Mouse (Mus musculus): Measurements from ENCODE around the gene Slfn14. TPM values are rescaled to one million over a fixed set of nuclear protein-coding genes. Genes with fewer than 3 reads are reported as not detected.
"Not testable (repeated sequence)": the region's sequence is repeated elsewhere in the genome, so short reads cannot be mapped to it uniquely, and the experiment has no call there.

The Slfn14 gene
- polyA plus RNA-seq, 1 experiment: 0.01 TPM

DNA sequence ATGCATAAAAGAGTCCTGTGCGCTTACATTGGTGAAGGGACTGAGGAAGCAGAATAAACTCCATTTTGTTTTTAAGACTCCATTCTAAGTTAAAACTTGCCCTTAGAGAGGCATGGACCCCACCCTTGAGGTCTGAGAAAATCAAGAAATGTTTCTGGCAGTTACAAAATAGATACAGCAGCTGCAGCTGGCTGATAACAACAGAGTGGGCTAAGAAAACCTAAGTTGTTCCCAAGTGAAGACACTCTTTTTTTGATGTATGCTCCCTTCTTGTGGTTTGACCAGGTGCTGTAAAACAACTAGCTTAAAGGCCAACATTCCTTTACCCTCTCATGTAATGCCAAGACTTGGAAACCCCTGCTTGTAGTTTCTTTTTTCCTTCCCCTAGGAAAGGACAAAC is 23.9 kb downstream of the Slfn14 start:
- Histone ChIP-seq H3K27me3 (ENCODE audit: control insufficient read depth, insufficient read depth, insufficient read length) (peaks cover 17% of the 10 kb centered on the region), H3K79me2 (ENCODE audit: control insufficient read depth, insufficient read depth) (no peaks in the 10 kb centered on the region), H3K36me3 (ENCODE audit: control insufficient read depth, insufficient read depth) (no peaks in the 10 kb centered on the region), H3K4me3 (no peak overlapping the region), H3ac (ENCODE audit: control insufficient read depth, insufficient read length) (no peak overlapping the region), H3K4me2 (ENCODE audit: low read depth) (no peak overlapping the region)
- TF ChIP-seq REST (IDR thresholded peaks at IDR 0.05; ENCODE audit: insufficient read depth, insufficient read length) (no peak), POLR2AphosphoS2 (IDR thresholded peaks at IDR 0.05; ENCODE audit: insufficient read length, low read depth) (no peak), MYOG (IDR thresholded peaks at IDR 0.05; ENCODE audit: control insufficient read depth in 1 of 3, insufficient read depth in 1 of 3, insufficient read length in 2 of 3, low read depth in 2 of 3) (no peak), CEBPB (IDR thresholded peaks at IDR 0.05; ENCODE audit: insufficient read depth, poor library complexity, severe bottlenecking) (no peak), SRF (IDR thresholded peaks at IDR 0.05; ENCODE audit: control insufficient read depth, insufficient read length, low read depth) (no peak), USF1 (IDR thresholded peaks at IDR 0.05; ENCODE audit: low read depth) (no peak)

DNA sequence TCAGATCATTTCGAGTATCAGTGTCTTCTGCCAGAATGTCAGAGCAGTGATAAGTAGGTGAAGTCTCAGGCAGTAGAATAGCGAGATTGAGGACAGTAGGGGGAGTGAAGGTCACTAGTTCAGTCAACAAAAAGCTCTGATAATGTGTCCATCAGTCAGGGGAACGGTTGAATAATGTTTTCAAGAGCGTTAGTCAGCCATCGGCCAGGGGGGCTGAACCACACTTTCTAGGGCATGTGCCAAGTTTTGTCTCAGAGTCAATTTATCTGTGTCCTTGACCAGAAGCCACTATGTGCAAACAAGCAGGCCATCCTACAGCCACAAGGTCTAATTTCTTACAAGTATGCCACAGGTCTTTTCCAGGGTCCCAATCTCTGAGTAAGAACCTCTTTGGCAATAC is 29.3 kb downstream of the Slfn14 start:
- H3K4me3 ChIP-seq; H3K4me2 ChIP-seq (ENCODE audit: low read depth); H3K36me3 ChIP-seq (ENCODE audit: control insufficient read depth, insufficient read depth); H3K79me2 ChIP-seq (ENCODE audit: control insufficient read depth, insufficient read depth); H3ac ChIP-seq (ENCODE audit: control insufficient read depth, insufficient read length): not testable (repeated sequence)
- H3K27me3 ChIP-seq (ENCODE audit: control insufficient read depth, insufficient read depth, insufficient read length): peaks cover 23% of the 10 kb centered on the region

DNA sequence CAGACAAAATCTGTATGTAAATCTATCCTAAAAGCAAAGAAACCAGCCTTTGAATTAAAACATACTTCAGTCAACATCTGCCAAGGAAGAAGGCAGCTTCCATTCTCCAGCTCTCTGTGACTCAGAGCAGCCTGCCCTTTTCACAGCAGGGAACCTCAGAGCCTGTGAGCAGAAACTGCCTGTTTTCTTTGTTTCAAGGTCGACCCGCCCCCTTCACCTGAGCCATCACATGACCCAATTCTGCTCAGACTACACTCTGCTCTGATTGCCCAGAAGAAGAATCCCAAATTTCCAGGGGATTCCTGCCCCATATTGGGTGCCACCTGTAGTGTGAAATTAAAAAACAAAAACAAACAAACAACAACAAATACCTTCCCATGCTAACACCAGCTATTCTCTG is 46.7 kb downstream of the Slfn14 start:
- no peaks in the 10 kb centered on the region for H3K27me3 ChIP-seq (ENCODE audit: control insufficient read depth, insufficient read depth, insufficient read length)
- no peaks in the 10 kb centered on the region for H3K79me2 ChIP-seq (ENCODE audit: control insufficient read depth, insufficient read depth)
- no peak overlapping the region for H3K4me2 ChIP-seq (ENCODE audit: low read depth)
- TF ChIP-seq REST (IDR thresholded peaks at IDR 0.05; ENCODE audit: insufficient read depth, insufficient read length) (no peak), POLR2AphosphoS2 (IDR thresholded peaks at IDR 0.05; ENCODE audit: insufficient read length, low read depth) (no peak), MAX (IDR thresholded peaks at IDR 0.05; ENCODE audit: low read depth) (no peak), TCF12 (IDR thresholded peaks at IDR 0.05; ENCODE audit: insufficient read depth, poor library complexity, severe bottlenecking) (no peak), USF1 (IDR thresholded peaks at IDR 0.05; ENCODE audit: low read depth) (no peak), POLR2A (IDR thresholded peaks at IDR 0.05; ENCODE audit: insufficient read length, low read depth) (no peak), CEBPB (IDR thresholded peaks at IDR 0.05; ENCODE audit: insufficient read depth, poor library complexity, severe bottlenecking) (no peak), E2F4 (IDR thresholded peaks at IDR 0.05; ENCODE audit: insufficient read depth) (no peak), MYOD1 (IDR thresholded peaks at IDR 0.05; ENCODE audit: control insufficient read depth in 1 of 3, insufficient read length in 2 of 3, low read depth in 2 of 3) (no peak), SRF (IDR thresholded peaks at IDR 0.05; ENCODE audit: control insufficient read depth, insufficient read length, low read depth) (no peak), MYOG (IDR thresholded peaks at IDR 0.05; ENCODE audit: control insufficient read depth in 1 of 3, insufficient read depth in 1 of 3, insufficient read length in 2 of 3, low read depth in 2 of 3) (no peak), TCF3 (IDR thresholded peaks at IDR 0.05; ENCODE audit: insufficient read length, low read depth) (no peak)
- H3ac ChIP-seq (ENCODE audit: control insufficient read depth, insufficient read length): no peak overlapping the region
- H3K36me3 ChIP-seq (ENCODE audit: control insufficient read depth, insufficient read depth): no peaks in the 10 kb centered on the region
- no peak overlapping the region for H3K4me3 ChIP-seq

DNA sequence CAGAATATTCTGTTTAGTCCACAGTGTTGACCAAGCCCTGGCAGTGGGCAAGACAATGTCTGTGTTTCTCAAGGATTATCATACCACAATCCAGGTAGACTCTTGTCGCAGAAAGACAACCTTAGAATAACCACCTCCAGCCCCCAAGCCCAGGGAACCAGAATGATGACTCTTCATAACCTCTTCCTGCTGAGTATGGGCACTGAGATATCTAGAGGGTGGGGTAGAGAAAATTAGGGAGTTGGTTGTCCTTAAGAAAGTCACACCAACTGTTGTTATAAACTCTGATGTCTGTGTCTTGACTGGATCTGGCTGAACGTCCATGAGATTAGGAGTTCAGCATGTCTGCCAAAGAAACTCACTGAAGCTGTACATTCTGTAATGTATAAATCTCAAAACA is 48.1 kb downstream of the Slfn14 start:
- no peak overlapping the region for H3ac ChIP-seq (ENCODE audit: control insufficient read depth, insufficient read length)
- no peaks in the 10 kb centered on the region for H3K79me2 ChIP-seq (ENCODE audit: control insufficient read depth, insufficient read depth)
- H3K27me3 ChIP-seq (ENCODE audit: control insufficient read depth, insufficient read depth, insufficient read length): no peaks in the 10 kb centered on the region
- no peaks in the 10 kb centered on the region for H3K36me3 ChIP-seq (ENCODE audit: control insufficient read depth, insufficient read depth)
- H3K4me2 ChIP-seq (ENCODE audit: low read depth): no peak overlapping the region
- H3K4me3 ChIP-seq: no peak overlapping the region
- TF ChIP-seq CEBPB (IDR thresholded peaks at IDR 0.05; ENCODE audit: insufficient read depth, poor library complexity, severe bottlenecking) (no peak), MAX (IDR thresholded peaks at IDR 0.05; ENCODE audit: low read depth) (no peak), SRF (IDR thresholded peaks at IDR 0.05; ENCODE audit: control insufficient read depth, insufficient read length, low read depth) (no peak), REST (IDR thresholded peaks at IDR 0.05; ENCODE audit: insufficient read depth, insufficient read length) (no peak), USF1 (IDR thresholded peaks at IDR 0.05; ENCODE audit: low read depth) (no peak), TCF3 (IDR thresholded peaks at IDR 0.05; ENCODE audit: insufficient read length, low read depth) (no peak), POLR2AphosphoS2 (IDR thresholded peaks at IDR 0.05; ENCODE audit: insufficient read length, low read depth) (no peak), TCF12 (IDR thresholded peaks at IDR 0.05; ENCODE audit: insufficient read depth, poor library complexity, severe bottlenecking) (no peak), MYOG (IDR thresholded peaks at IDR 0.05; ENCODE audit: control insufficient read depth in 1 of 3, insufficient read depth in 1 of 3, insufficient read length in 2 of 3, low read depth in 2 of 3) (no peak), E2F4 (IDR thresholded peaks at IDR 0.05; ENCODE audit: insufficient read depth) (no peak), POLR2A (IDR thresholded peaks at IDR 0.05; ENCODE audit: insufficient read length, low read depth) (no peak), MYOD1 (IDR thresholded peaks at IDR 0.05; ENCODE audit: control insufficient read depth in 1 of 3, insufficient read length in 2 of 3, low read depth in 2 of 3) (no peak)

DNA sequence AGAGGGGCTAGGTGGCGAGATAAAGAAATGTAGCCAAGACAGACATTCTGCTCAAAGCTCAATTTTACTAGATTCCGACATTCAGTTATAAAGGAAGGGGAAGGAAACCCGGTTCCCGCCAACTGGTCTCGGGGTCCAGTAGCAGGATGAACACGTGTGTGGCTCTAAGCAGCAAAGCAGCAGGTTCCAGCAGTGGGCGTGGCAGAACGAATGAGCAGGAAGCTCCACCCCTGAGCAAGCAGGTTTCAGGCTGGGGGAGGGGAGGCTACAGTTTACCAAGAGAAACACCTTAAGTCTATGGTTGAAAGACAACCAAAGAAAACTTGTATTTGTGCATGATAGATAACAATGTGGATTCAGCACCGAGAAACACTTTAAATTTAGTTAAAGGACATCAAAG is 49.1 kb downstream of the Slfn14 start:
- not testable (repeated sequence) for H3ac ChIP-seq (ENCODE audit: control insufficient read depth, insufficient read length); H3K4me3 ChIP-seq; H3K4me2 ChIP-seq (ENCODE audit: low read depth); H3K27me3 ChIP-seq (ENCODE audit: control insufficient read depth, insufficient read depth, insufficient read length); H3K36me3 ChIP-seq (ENCODE audit: control insufficient read depth, insufficient read depth); H3K79me2 ChIP-seq (ENCODE audit: control insufficient read depth, insufficient read depth)

DNA sequence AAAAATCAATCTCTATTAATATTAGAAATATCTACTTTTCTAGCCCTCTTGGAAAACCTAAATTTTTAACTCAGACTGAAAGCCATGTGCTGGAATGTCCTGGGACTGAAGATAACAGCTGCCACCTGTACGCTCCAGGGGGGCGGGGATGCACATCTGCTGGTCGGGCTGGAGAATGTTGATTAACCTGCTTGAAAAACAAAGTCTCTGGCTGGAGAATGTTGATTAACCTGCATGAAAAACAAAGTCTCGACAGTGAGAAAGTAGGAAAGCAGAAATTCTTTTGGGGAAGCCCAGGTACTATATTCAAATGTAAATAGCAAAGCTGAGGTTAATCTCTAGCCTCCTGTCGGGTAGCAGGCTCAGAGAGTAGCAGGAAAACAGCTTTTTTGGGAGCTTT is 52.9 kb downstream of the Slfn14 start:
- H3K79me2 ChIP-seq (ENCODE audit: control insufficient read depth, insufficient read depth); H3K4me2 ChIP-seq (ENCODE audit: low read depth); H3K27me3 ChIP-seq (ENCODE audit: control insufficient read depth, insufficient read depth, insufficient read length); H3K36me3 ChIP-seq (ENCODE audit: control insufficient read depth, insufficient read depth); H3K4me3 ChIP-seq; H3ac ChIP-seq (ENCODE audit: control insufficient read depth, insufficient read length): not testable (repeated sequence)

Data from myocyte (in vitro differentiated cells).